Mouse (Mus musculus) left cerebral cortex, adult 9 months (tissue): ENCODE results near the gene Appl2.

Source experiments
- DNase-seq, 2 experiments: peaks; one replicate each; pipeline ENCODE4 v3.0.0; 2022; ENCODE audit warnings: low spot score in 2 of 2

Appl2 gene

GRCm38 (mm10) chr10:83565449-83566441 lies 82.8 kb downstream of the Appl2 start:
- DNase-seq: no peak

GRCm38 (mm10) chr10:83563005-83563404 lies 85.5 kb downstream of the Appl2 start:
- no peak for DNase-seq
